Mouse (Mus musculus): Measurements from ENCODE around the gene Dnajb3.

DNA sequence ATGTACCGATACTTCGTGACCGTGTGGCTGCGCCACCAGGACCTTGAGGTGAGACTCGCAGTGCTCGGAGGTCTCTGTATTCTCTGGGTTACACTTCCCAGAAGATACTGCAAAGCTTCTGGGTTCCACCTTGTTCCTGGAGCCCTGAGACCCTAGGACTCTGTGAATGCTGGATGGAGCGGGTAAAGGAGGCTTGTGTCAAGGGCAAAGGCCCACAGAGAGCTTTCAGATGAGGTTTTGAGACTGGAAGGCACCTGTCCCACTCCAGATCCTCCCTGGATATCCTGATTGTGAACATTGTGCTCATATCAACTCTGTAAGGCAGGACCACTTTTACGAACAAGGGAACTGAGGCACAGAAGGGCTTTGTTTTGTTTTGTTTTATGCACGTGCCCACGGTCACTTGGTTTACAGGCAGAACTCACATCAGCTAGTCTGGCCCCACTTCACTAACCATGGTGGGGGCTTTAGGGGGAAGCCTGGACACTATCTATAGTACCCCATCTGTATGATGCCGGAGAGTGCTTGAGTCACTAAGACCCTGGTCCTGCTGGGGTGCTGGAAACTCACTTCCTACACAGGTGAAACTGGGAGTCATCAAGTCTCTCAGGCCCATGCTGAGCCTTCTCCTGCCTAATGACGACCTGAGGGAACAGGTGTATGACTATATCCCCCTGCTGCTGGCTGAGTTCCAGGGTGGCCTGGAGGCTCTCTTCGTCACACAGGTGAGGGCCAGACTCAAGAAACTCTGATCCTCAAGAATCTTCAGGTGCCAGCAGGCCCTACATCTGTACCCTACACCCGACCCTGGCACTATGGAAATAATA lies 28.1 kb upstream of the Dnajb3 start:
- TF ChIP-seq CTCF (IDR thresholded peaks at IDR 0.05; ENCODE audit: borderline replicate concordance, extremely low read depth, insufficient read depth, insufficient read length): no peak
- TF ChIP-seq POLR2A (IDR thresholded peaks at IDR 0.05; ENCODE audit: borderline replicate concordance, extremely low read depth, insufficient read depth, insufficient read length, poor library complexity, severe bottlenecking): no peak

Measured in brain, embryonic 14.5 days (tissue).